Mouse (Mus musculus): ENCODE measurements around the gene Gnaq. TPM values are rescaled to one million over a fixed set of nuclear protein-coding genes. Genes with fewer than 3 reads are reported as not detected.

The Gnaq gene
- polyA plus RNA-seq, 1 experiment from 2014 or later: 26.7 TPM

DNA sequence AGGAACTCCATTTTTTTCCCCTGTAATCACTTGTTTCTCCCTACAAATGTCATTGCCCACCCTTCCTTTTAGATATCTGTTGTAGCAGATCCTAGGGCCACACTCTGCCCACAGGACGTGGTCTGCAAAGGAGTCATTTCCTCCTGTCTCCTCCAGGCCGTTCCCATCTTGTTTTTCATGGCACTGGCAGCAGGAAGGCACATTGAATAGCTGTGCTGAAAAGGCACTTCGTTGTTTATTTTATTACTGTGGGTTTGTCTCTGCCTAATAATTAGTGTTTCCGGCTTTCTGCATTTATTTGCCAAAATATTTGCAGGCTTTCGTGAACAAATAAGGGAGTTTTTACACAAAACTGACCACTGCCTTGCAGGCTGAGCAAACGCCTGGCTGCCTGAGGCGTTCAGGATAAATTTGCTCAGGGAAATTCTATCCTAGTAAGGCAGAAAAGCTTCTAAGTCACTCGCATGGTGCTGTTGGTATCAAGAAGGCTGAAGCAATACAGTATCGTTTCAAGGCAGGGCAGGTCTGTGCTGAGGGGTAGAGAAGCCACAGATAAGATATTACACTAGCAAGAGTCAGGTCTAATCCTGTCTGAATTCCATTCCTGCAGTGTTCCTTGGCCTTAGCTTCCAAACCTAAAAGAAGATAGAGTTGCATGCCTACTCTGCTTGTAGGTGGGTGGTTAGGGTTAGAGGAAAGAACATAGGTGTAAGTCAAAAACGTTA is 154.0 kb downstream of the Gnaq start:
- no peaks in the 10 kb centered on the region for H3K27me3 ChIP-seq (ENCODE audit: insufficient read depth, poor library complexity, severe bottlenecking)
- peaks cover 19% of the 10 kb centered on the region; the same call in 1 of the 2 replicates for H3K4me1 ChIP-seq (replicated peaks)
- WGBS: 77% methylated on average over 10 of the region's 10 CpGs
- H3K36me3 ChIP-seq: no peaks in the 10 kb centered on the region
- no peaks in the 10 kb centered on the region for H3K9me3 ChIP-seq
- H3K27ac ChIP-seq: no peak overlapping the region
- no peak for DNase-seq (ENCODE audit: low spot score)
- H3K4me3 ChIP-seq: no peak overlapping the region

- H3K4me3 ChIP-seq: no peak overlapping the region
- H3K27ac ChIP-seq: no peak overlapping the region
- H3K9me3 ChIP-seq: no peaks in the 10 kb centered on the region
- H3K27me3 ChIP-seq (ENCODE audit: insufficient read depth, poor library complexity, severe bottlenecking): no peaks in the 10 kb centered on the region
- WGBS: 83% methylated on average over 4 of the region's 4 CpGs
- peaks cover 19% of the 10 kb centered on the region; the same call in 1 of the 2 replicates for H3K4me1 ChIP-seq (replicated peaks)
- H3K36me3 ChIP-seq: no peaks in the 10 kb centered on the region
- no peak for DNase-seq (ENCODE audit: low spot score)
Observed at GRCm38 (mm10) chr19:16287307-16287706, 154.7 kb downstream of the Gnaq start.

- no peaks in the 10 kb centered on the region for H3K36me3 ChIP-seq
- 90% methylated on average over 7 of the region's 7 CpGs for WGBS
- H3K27me3 ChIP-seq (ENCODE audit: insufficient read depth, poor library complexity, severe bottlenecking): no peaks in the 10 kb centered on the region
- H3K27ac ChIP-seq: no peak overlapping the region
- H3K9me3 ChIP-seq: no peaks in the 10 kb centered on the region
- DNase-seq (ENCODE audit: low spot score): no peak
- peaks cover 23% of the 10 kb centered on the region; the same call in 1 of the 2 replicates for H3K4me1 ChIP-seq (replicated peaks)
- H3K4me3 ChIP-seq: no peak overlapping the region
Observed at GRCm38 (mm10) chr19:16287971-16288370, 155.3 kb downstream of the Gnaq start.

- 93% methylated on average over 3 of the region's 3 CpGs for WGBS
- no peak overlapping the region for H3K4me3 ChIP-seq
- H3K36me3 ChIP-seq: no peaks in the 10 kb centered on the region
- H3K27me3 ChIP-seq (ENCODE audit: insufficient read depth, poor library complexity, severe bottlenecking): no peaks in the 10 kb centered on the region
- no peaks in the 10 kb centered on the region for H3K9me3 ChIP-seq
- H3K27ac ChIP-seq: no peak overlapping the region
- no peak for DNase-seq (ENCODE audit: low spot score)
- H3K4me1 ChIP-seq (replicated peaks): peaks cover 15% of the 10 kb centered on the region
Observed at GRCm38 (mm10) chr19:16291088-16291487, 158.5 kb downstream of the Gnaq start.

DNA sequence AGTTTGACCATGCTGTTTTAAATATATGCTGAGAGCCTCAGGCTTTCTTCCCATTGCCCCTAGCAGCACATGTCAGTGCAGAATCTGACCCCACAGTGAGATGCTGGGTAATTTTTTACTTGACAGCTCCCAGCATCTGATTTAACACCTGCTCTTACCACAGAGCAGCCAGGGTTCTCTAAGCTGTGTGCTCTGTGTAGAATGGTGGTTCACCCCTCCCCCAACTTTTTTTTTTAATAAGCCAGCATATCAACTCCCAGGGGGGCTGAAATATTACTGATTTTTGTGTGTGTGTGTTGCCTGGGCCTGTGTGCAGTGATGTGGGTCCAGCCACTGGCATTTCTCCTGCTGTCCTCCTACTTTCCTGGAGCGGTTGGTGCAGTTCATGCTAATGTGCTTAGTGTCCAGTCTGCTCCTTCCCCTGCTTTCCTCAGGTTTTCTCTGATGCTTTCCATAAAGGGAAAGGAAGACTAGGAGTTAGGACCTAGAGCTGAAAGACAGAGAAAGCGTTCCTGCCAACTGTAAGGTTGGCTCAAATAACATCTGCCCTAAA is 159.5 kb downstream of the Gnaq start:
- Histone ChIP-seq H3K27me3 (ENCODE audit: insufficient read depth, poor library complexity, severe bottlenecking) (no peaks in the 10 kb centered on the region), H3K9me3 (no peaks in the 10 kb centered on the region), H3K4me3 (no peak overlapping the region), H3K36me3 (no peaks in the 10 kb centered on the region), H3K27ac (no peak overlapping the region), H3K4me1 (replicated peaks) (peaks cover 15% of the 10 kb centered on the region)
- WGBS: 80% methylated on average over 2 of the region's 2 CpGs
- no peak for DNase-seq (ENCODE audit: low spot score)

- no peak overlapping the region for H3K27ac ChIP-seq
- 93% methylated on average over 1 of the region's 1 CpGs for WGBS
- no peaks in the 10 kb centered on the region for H3K9me3 ChIP-seq
- no peaks in the 10 kb centered on the region for H3K36me3 ChIP-seq
- peaks cover 15% of the 10 kb centered on the region for H3K4me1 ChIP-seq (replicated peaks)
- H3K4me3 ChIP-seq: no peak overlapping the region
- no peak for DNase-seq (ENCODE audit: low spot score)
- H3K27me3 ChIP-seq (ENCODE audit: insufficient read depth, poor library complexity, severe bottlenecking): no peaks in the 10 kb centered on the region
Observed at GRCm38 (mm10) chr19:16292978-16293377, 160.3 kb downstream of the Gnaq start.

DNA sequence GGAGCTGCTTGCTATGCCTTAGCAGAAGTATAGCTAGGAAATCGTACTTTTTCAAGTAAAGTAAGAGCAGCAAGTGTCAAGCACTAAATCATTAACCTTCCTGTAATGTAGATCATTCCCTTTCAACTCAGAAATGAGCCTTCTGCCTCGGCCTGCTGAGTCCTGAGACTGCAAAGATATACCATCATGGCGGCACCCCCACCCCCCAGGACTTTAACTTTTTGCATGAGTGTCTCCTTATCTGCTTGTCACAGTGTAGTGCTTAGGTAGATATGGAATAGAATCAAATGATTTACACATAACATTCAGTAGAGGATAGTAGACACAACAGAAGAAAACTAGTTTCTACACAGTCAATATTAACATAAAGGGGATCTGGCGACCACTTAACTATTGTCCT is 167.8 kb downstream of the Gnaq start:
- Histone ChIP-seq H3K36me3 (no peaks in the 10 kb centered on the region), H3K27me3 (ENCODE audit: insufficient read depth, poor library complexity, severe bottlenecking) (no peaks in the 10 kb centered on the region), H3K27ac (no peak overlapping the region), H3K4me1 (replicated peaks) (no peaks in the 10 kb centered on the region), H3K9me3 (no peaks in the 10 kb centered on the region), H3K4me3 (no peak overlapping the region)
- DNase-seq (ENCODE audit: low spot score): no peak
- 92% methylated on average over 4 of the region's 4 CpGs for WGBS

- 77% methylated on average over 7 of the region's 7 CpGs for WGBS
- no peak overlapping the region for H3K27ac ChIP-seq
- no peak for DNase-seq (ENCODE audit: low spot score)
- no peaks in the 10 kb centered on the region for H3K27me3 ChIP-seq (ENCODE audit: insufficient read depth, poor library complexity, severe bottlenecking)
- no peak overlapping the region for H3K4me3 ChIP-seq
- no peaks in the 10 kb centered on the region for H3K9me3 ChIP-seq
- H3K36me3 ChIP-seq: no peaks in the 10 kb centered on the region
- H3K4me1 ChIP-seq (replicated peaks): no peaks in the 10 kb centered on the region
Observed at GRCm38 (mm10) chr19:16301336-16301735, 168.7 kb downstream of the Gnaq start.

DNA sequence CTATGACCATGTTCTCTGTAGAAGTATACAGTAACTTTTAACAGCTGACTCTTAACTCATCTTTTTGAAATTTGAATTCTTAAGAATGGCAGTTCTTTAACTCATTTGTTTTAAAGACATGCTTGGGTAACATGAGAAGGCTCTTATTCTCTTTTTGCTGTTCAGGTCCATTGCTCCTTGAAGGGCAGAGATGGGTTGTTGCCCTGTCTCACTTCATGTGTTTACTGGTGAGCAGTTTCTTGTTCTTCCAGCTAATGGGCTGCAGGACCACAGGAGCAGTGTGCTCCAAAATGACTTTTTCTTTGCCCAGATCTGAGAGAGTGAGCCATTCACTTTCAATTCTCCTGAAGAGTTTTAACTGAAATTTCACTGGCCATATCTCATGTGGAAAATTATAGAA is 176.4 kb downstream of the Gnaq start:
- Histone ChIP-seq H3K36me3 (no peaks in the 10 kb centered on the region), H3K4me1 (replicated peaks) (peaks cover under 1% of the 10 kb centered on the region; the same call in 1 of the 2 replicates), H3K4me3 (no peak overlapping the region), H3K27me3 (ENCODE audit: insufficient read depth, poor library complexity, severe bottlenecking) (no peaks in the 10 kb centered on the region), H3K9me3 (no peaks in the 10 kb centered on the region), H3K27ac (no peak overlapping the region)
- no peak for DNase-seq (ENCODE audit: low spot score)

GRCm38 (mm10) chr19:16314295-16314821 is 181.7 kb downstream of the Gnaq start:
- Histone ChIP-seq H3K27ac (no peak overlapping the region), H3K27me3 (ENCODE audit: insufficient read depth, poor library complexity, severe bottlenecking) (no peaks in the 10 kb centered on the region), H3K9me3 (no peaks in the 10 kb centered on the region), H3K36me3 (peaks cover 8% of the 10 kb centered on the region), H3K4me1 (replicated peaks) (peaks cover 12% of the 10 kb centered on the region), H3K4me3 (no peak overlapping the region)
- no peak for DNase-seq (ENCODE audit: low spot score)
- 58% methylated on average over 4 of the region's 4 CpGs for WGBS

DNA sequence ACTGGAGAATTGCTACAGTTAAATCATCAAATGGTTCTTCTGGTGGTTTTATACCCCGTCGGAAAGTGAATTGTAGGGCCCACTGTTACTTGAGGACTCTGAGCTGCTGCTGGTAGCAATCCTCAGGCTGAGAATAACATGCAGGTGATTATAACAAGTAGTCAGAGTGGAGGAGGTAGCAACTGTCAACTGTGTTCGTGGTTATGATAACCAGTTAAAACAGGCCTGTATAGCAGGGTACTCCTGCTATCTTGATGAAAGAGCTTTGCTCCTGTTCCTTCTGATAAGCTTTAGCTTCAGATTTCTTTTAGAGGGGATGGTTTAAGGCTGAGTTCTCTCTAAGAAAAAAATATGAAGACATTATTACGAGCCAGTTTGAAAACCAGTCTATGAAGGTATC is 182.9 kb downstream of the Gnaq start:
- H3K36me3 ChIP-seq: peaks cover 8% of the 10 kb centered on the region
- peaks cover 12% of the 10 kb centered on the region for H3K4me1 ChIP-seq (replicated peaks)
- H3K27me3 ChIP-seq (ENCODE audit: insufficient read depth, poor library complexity, severe bottlenecking): no peaks in the 10 kb centered on the region
- H3K4me3 ChIP-seq: no peak overlapping the region
- DNase-seq (ENCODE audit: low spot score): no peak
- 94% methylated on average over 4 of the region's 4 CpGs for WGBS
- no peaks in the 10 kb centered on the region for H3K9me3 ChIP-seq
- no peak overlapping the region for H3K27ac ChIP-seq

GRCm38 (mm10) chr19:16318128-16318811 is 185.6 kb downstream of the Gnaq start:
- Histone ChIP-seq H3K27me3 (ENCODE audit: insufficient read depth, poor library complexity, severe bottlenecking) (no peaks in the 10 kb centered on the region), H3K9me3 (no peaks in the 10 kb centered on the region), H3K27ac (no peak overlapping the region; the same call in 1 of the 2 replicates), H3K4me3 (no peak overlapping the region), H3K4me1 (replicated peaks) (peaks cover 12% of the 10 kb centered on the region), H3K36me3 (peaks cover 14% of the 10 kb centered on the region)
- WGBS: 70% methylated on average over 14 of the region's 14 CpGs
- no peak for DNase-seq (ENCODE audit: low spot score)

DNA sequence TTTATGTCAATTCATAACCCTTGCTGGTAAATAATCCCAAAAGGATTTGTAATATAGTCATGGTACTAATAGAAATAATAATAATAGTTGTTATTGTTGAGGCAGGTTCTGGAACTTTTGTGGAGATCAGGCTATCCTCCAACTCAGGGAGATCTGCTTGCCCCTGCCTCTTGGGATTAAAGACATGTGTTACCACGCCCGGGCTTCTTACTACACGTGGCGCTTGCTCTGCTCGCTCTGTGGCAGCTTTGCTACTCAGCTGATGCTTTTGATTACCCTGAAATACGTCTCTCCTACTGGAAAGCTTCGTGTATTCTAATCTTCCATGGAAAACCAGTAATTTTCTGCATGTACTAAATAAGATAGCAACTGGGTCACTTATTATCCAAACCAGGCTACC is 187.4 kb downstream of the Gnaq start:
- peaks cover 14% of the 10 kb centered on the region for H3K36me3 ChIP-seq
- no peaks in the 10 kb centered on the region for H3K27me3 ChIP-seq (ENCODE audit: insufficient read depth, poor library complexity, severe bottlenecking)
- H3K4me3 ChIP-seq: no peak overlapping the region
- H3K4me1 ChIP-seq (replicated peaks): peaks cover 7% of the 10 kb centered on the region; the same call in 1 of the 2 replicates
- 89% methylated on average over 7 of the region's 7 CpGs for WGBS
- no peaks in the 10 kb centered on the region for H3K9me3 ChIP-seq
- H3K27ac ChIP-seq: no peak overlapping the region
- DNase-seq (ENCODE audit: low spot score): no peak
